In genomic region chr12:112797672-112798331, GRCm38 (mm10) we compare ENCODE assay signal across 8 mouse cellular contexts. TPM values are rescaled to one million over a fixed set of nuclear protein-coding genes. Genes with fewer than 3 reads are reported as not detected.
DNase-seq lines count a peak whose midpoint lies in the region; TF ChIP-seq lines count a peak whose summit lies in the region.

No protein-coding gene starts in this region.

- TF ChIP-seq CTCF in heart, adult 2 months (IDR thresholded peaks at IDR 0.05), result no peak

- peaks cover 11% of the 10 kb centered on the region for H3K4me1 ChIP-seq in heart, adult 2 months (ENCODE audit: control insufficient read depth, insufficient read depth, low read length)

- peak; percentile 44 to 58 for DNase-seq in heart, adult 2 months
- DNase-seq in heart, adult 9 months (ENCODE audit: low spot score in 2 of 2), result no peak
- peak; percentile 29 for DNase-seq in adipocyte (ENCODE audit: low spot score)
- peak; percentile 51 for DNase-seq in heart, postnatal 25 days (ENCODE audit: low spot score)
- DNase-seq in lung, postnatal 14 days, result peak; percentile 52
- DNase-seq in thymus, postnatal 10 days (ENCODE audit: low spot score in 2 of 2), result no peak
- no peak for DNase-seq in embryo, embryonic 10.5 days (ENCODE audit: low spot score)
- no peak for DNase-seq in thymus, postnatal 25 days

- H3K4me3 ChIP-seq in heart, adult 2 months, result no peak overlapping the region

- 0 out of 2 replicates have a peak overlapping the region, but pooled peaks have one; percentile 10 for H3K9ac ChIP-seq in heart, adult 2 months (ENCODE audit: low read depth, low read length)

- intact Hi-C loops in heart, adult 2 months (cut with DNase I), result no loop called here
- intact Hi-C loops in heart, postnatal 25 days (cut with DNase I), result no loop called here

- no peak overlapping the region; the same call in 1 of the 2 replicates for H3K27ac ChIP-seq in heart, adult 2 months

- no peaks in the 10 kb centered on the region for H3K79me2 ChIP-seq in heart, adult 2 months (replicated peaks; ENCODE audit: control insufficient read depth, insufficient read depth, low read length)

- peaks cover 2% of the 10 kb centered on the region; the same call in 1 of the 2 replicates for H3K27me3 ChIP-seq in heart, adult 2 months (ENCODE audit: control insufficient read depth, insufficient read depth, low read length)

- no peak for TF ChIP-seq EP300 in heart, adult 2 months (IDR thresholded peaks at IDR 0.05; ENCODE audit: insufficient read depth, low read depth, low read length)

- H3K36me3 ChIP-seq in heart, adult 2 months (ENCODE audit: control insufficient read depth, insufficient read depth, low read length), result no peaks in the 10 kb centered on the region

- 36% methylated on average over 15 of the region's 15 CpGs for WGBS in heart, adult 2 months

- TF ChIP-seq POLR2A in heart, adult 2 months (IDR thresholded peaks at IDR 0.05; ENCODE audit: insufficient read depth, low read depth, low read length), result no peak

RNA-seq across cellular contexts. Expression of gene Ahnak2, which starts 4.7 kb away (rescaled TPM):
- total RNA-seq in heart, adult 2 months (2021), result 10 to 100 TPM; 14.8 to 15.7 TPM
- 5.4 and 7.5 TPM in 2 replicates for polyA plus RNA-seq in heart, adult 2 months (2012; rRNA removed)
- total RNA-seq in heart, postnatal 25 days (2021), result 10 to 100 TPM; 15.3 to 16.5 TPM

RNA-seq across cellular contexts. Expression of gene Clba1, which starts 10.9 kb away (rescaled TPM):
- total RNA-seq in heart, adult 2 months (2021), result 1 to 10 TPM; 1.7 to 3.1 TPM
- 2.0 and 2.8 TPM in 2 replicates for polyA plus RNA-seq in heart, adult 2 months (2012; rRNA removed)
- 1 to 10 TPM; 1.5 to 1.9 TPM for total RNA-seq in heart, postnatal 25 days (2021)

RNA-seq across cellular contexts. Expression of gene Cdca4, which starts 31.4 kb away (rescaled TPM):
- total RNA-seq in heart, adult 2 months (2021), result 1 to 10 TPM; 5.3 to 6.6 TPM
- 7.6 and 10.0 TPM in 2 replicates for polyA plus RNA-seq in heart, adult 2 months (2012; rRNA removed)
- total RNA-seq in heart, postnatal 25 days (2021), result 1 to 10 TPM; 6.4 to 7.6 TPM

RNA-seq across cellular contexts. Expression of gene Pld4, which starts 37.3 kb away (rescaled TPM):
- total RNA-seq in heart, adult 2 months (2021), result 1 to 10 TPM; 6.6 to 6.8 TPM
- polyA plus RNA-seq in heart, adult 2 months (2012; rRNA removed), result 17.2 and 23.5 TPM in 2 replicates
- 1 to 10 TPM; 5.6 to 6.9 TPM for total RNA-seq in heart, postnatal 25 days (2021)

Comparison
In these comparisons a context has a peak if more than half of its experiments do, and no peak if none do; other contexts are left out.
1. DNase-seq: peak in heart, adult 2 months (2 of 2), adipocyte (single experiment), heart, postnatal 25 days (single experiment) and lung, postnatal 14 days (single experiment); none in heart, adult 9 months (0 of 2), thymus, postnatal 10 days (0 of 2), embryo, embryonic 10.5 days (single experiment) and thymus, postnatal 25 days (single experiment).